Mouse (Mus musculus) lung, postnatal 0 days (tissue): ENCODE results near the gene Paxbp1. TPM values are rescaled to one million over a fixed set of nuclear protein-coding genes. Genes with fewer than 3 reads are reported as not detected.
A peak's percentile ranks its signal among the peaks of the same experiment; 100 is the strongest.

ENCODE experiments used
- ATAC-seq: fragments of 200-750 bp; cut with Nextera tagmentation; 2 replicates; pipeline ENCODE4 v1.8.0; 2017; ENCODE audit warnings: moderate library complexity
- DNase-seq: peaks from one replicate; pipeline ENCODE4 v3.0.0-alpha.2; 2016; ENCODE audit warnings: low spot score
- H3K27ac ChIP-seq: fragments of 300-500 bp; sonication (generic); 2 replicates; pipeline ENCODE4 v1.5.1; 2014; ENCODE audit warnings: antibody characterized with exemption, mild to moderate bottlenecking, low read length, mixed read lengths
- H3K27me3 ChIP-seq: fragments of 300-500 bp; sonication (generic); replicated peaks from 2 replicates; pipeline ENCODE4 v1.6.1; 2014; ENCODE audit warnings: low read length, mixed read lengths; ENCODE audit not compliant: insufficient read depth
- H3K36me3 ChIP-seq: fragments of 300-500 bp; sonication (generic); 2 replicates; pipeline ENCODE4 v1.6.1; 2014; ENCODE audit warnings: low read length, mixed read lengths; ENCODE audit not compliant: insufficient read depth
- H3K4me1 ChIP-seq: fragments of 300-500 bp; sonication (generic); 2 replicates; pipeline ENCODE4 v1.6.1; 2014; ENCODE audit warnings: antibody characterized with exemption, low read depth, low read length, mixed read lengths; ENCODE audit not compliant: insufficient read depth
- H3K4me2 ChIP-seq: fragments of 300-500 bp; sonication (generic); replicated peaks from 2 replicates; pipeline ENCODE4 v1.6.1; 2014; ENCODE audit warnings: low read depth, mild to moderate bottlenecking, low read length, moderate library complexity, mixed read lengths
- H3K4me3 ChIP-seq: fragments of 300-500 bp; sonication (generic); 2 replicates; pipeline ENCODE4 v1.5.1; 2014; ENCODE audit warnings: low read depth, low read length
- H3K9ac ChIP-seq: fragments of 300-500 bp; sonication (generic); replicated peaks from 2 replicates; pipeline ENCODE4 v1.6.1; 2014; ENCODE audit warnings: low read depth, mild to moderate bottlenecking
- H3K9me3 ChIP-seq: fragments of 300-500 bp; sonication (generic); 2 replicates; pipeline ENCODE4 v1.6.1; 2016; ENCODE audit warnings: low read length, mixed read lengths
- CTCF ChIP-seq: IDR thresholded peaks from 2 replicates; pipeline ENCODE4 v1.5.1; 2016; ENCODE audit warnings: antibody characterized with exemption, mild to moderate bottlenecking
- EP300 ChIP-seq: IDR thresholded peaks from 2 replicates; pipeline ENCODE4 v1.6.1; 2016; ENCODE audit warnings: antibody characterized with exemption, mild to moderate bottlenecking, control low read depth
- WGBS: fragments of 180-500 bp; shearing (Covaris S2); extraction: QIAGEN DNeasy Blood & Tissue Kit; methylation state at CpG from one replicate; pipeline ENCODE4 v1.1.7; 2014; 5-methylcytosine and 5-hydroxymethylcytosine counted together
- polyA plus RNA-seq: library from polyadenylated mRNA; unstranded; fragments of >200 nt; fragmentation: Nextera tagmentation; extraction: Ambion mirVana; gene quantifications from 2 replicates; pipeline ENCODE4 v1.2.1, GENCODE M21; 2015

Paxbp1 gene
- polyA plus RNA-seq, 1 experiment from 2014 or later, result 20.3 TPM

DNA sequence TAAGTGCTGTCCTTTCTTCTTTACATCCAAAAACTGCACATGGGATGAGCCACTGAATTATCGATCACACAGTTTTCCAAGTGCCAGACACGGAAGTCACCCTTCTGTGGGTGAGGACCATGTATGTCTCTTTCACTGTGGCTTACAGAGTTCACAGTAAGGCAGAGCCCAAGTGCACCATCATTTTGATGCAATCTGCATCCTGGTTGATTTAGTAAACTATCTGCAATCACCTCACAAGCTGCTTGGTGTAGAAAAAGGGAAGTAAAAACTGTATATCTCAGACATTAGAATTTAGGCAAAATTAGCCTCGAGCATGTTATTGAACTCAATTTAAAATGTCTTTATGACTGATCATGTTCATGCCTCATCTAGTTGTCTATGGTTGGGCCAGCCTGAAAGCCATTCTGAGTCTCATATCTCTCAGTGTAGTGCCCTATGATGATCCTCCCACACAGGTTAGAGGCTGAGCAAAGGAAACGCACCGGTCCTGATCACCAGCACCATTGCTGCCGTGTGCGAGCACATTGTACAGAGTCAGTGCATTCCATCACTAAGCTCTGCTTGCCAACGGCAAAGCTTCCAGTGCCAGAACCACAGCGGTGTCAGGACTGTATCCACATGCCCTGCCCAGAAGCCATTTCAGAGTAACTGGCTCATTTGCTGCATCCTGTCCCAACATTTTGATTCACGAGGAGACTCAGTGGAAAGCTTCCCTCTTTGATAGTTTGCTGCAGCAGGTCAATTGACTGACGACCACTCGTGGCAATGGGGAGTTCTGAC lies 20.4 kb upstream of the Paxbp1 start:
- TF ChIP-seq EP300, result no peak
- TF ChIP-seq CTCF, result no peak
- H3K36me3 ChIP-seq, result no peaks in the 10 kb centered on the region
- H3K27me3 ChIP-seq, result no peaks in the 10 kb centered on the region
- WGBS, result 79% methylated on average over 12 of the region's 12 CpGs
- no peaks in the 10 kb centered on the region for H3K9me3 ChIP-seq
- H3K4me2 ChIP-seq, result no peak overlapping the region
- H3K4me3 ChIP-seq, result no peak overlapping the region
- ATAC-seq (no peak), DNase-seq (no peak)
- H3K9ac ChIP-seq, result no peak overlapping the region
- H3K27ac ChIP-seq, result no peak overlapping the region
- H3K4me1 ChIP-seq, result no peaks in the 10 kb centered on the region

DNA sequence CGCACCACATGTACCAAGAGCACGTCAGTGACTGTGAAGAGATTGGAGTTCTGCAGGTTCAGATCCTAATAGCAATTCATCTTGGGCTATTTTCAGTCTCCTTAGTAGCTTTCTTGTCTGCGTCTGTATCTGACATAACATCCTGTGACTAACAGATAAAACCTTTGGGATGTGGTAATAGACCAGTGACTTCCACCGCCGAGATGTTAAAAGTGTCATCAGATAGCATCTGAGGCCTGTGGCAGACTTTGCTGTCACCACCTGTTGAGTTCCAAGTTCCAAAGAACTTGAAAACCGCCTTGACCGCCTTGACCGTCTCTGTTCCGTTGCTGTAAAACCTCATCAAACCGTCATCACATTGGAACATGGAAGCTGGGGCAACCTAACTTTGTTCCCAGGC lies 19.4 kb upstream of the Paxbp1 start:
- ATAC-seq (no peak), DNase-seq (no peak)
- Histone ChIP-seq H3K9ac (no peak overlapping the region), H3K4me2 (no peak overlapping the region), H3K4me3 (no peak overlapping the region), H3K27me3 (no peaks in the 10 kb centered on the region), H3K4me1 (no peaks in the 10 kb centered on the region), H3K36me3 (no peaks in the 10 kb centered on the region), H3K27ac (no peak overlapping the region), H3K9me3 (no peaks in the 10 kb centered on the region)
- TF ChIP-seq CTCF, result no peak
- no peak for TF ChIP-seq EP300
- 89% methylated on average over 10 of the region's 10 CpGs for WGBS

DNA sequence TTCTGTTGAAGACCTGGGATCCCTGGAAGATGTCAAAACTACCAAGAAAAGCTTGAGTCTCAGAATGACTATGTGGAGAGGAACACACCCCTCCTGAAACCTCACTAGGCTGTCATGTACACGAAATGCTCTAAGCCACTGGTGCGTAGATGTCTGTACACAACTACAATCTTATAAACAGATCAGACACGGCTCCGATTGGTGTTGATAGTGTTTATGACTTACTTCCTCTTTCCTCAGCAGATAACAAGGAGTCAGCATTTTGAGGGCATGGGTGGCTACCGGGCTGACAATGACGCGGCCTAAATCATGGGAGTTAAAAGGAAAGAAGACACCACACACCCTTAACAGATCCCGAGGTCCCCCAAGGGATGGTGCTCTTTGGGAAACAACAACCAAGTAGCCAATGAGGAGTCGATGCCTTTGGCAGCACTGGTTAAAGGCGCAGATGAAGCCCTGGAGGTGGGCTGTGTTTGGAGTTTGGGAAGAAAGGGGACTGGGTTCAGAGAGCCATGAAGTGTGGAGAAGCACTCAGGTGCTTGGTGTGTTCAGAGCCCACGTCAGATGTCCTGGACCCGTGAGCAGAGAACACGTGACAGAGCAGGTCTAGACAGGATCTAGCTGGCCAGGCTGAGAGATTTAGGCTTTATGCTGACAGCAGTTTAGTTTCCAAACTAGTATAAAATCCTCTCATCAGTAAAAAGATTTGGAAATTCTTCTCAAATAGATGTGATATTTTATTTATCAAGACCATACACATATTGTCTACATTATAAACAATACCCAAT lies 17.4 kb upstream of the Paxbp1 start:
- Histone ChIP-seq H3K4me3 (no peak overlapping the region), H3K9me3 (no peaks in the 10 kb centered on the region), H3K27ac (no peak overlapping the region), H3K4me1 (no peaks in the 10 kb centered on the region), H3K9ac (no peak overlapping the region), H3K4me2 (no peak overlapping the region), H3K36me3 (no peaks in the 10 kb centered on the region), H3K27me3 (no peaks in the 10 kb centered on the region)
- TF ChIP-seq EP300, result no peak
- no peak for TF ChIP-seq CTCF
- whole genome bisulfite sequencing, result 57% methylated on average over 13 of the region's 13 CpGs
- DNase-seq (peak; percentile 51), ATAC-seq (peak; percentile 26; the same call in 1 of the 2 replicates)

DNA sequence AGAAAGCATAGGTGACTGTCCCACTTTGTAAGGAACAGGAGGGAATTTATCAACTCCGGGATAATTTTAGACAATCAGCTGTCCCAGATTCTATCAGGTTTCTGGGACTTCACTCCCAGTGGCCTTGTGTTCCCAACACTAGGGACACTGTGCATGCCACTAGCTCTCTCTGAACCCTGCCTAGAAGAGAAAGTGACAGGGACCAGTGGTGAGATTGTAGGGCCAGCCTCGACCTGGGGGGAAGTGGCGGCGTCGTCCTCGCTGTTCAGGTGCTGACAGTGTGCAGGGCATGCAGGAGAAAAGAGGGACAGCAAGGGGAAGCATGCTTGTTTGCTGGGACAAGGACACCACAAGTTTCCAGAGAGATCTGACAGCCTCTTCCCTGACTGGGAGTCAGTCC lies 13.4 kb upstream of the Paxbp1 start:
- no peaks in the 10 kb centered on the region for H3K27me3 ChIP-seq
- TF ChIP-seq CTCF, result no peak
- TF ChIP-seq EP300, result no peak
- WGBS, result 78% methylated on average over 6 of the region's 6 CpGs
- no peak for ATAC-seq
- H3K4me3 ChIP-seq, result no peak overlapping the region
- H3K4me2 ChIP-seq, result no peak overlapping the region
- no peaks in the 10 kb centered on the region for H3K36me3 ChIP-seq
- no peaks in the 10 kb centered on the region for H3K9me3 ChIP-seq
- H3K27ac ChIP-seq, result no peak overlapping the region
- no peak overlapping the region for H3K9ac ChIP-seq
- no peak for DNase-seq
- no peaks in the 10 kb centered on the region for H3K4me1 ChIP-seq

DNA sequence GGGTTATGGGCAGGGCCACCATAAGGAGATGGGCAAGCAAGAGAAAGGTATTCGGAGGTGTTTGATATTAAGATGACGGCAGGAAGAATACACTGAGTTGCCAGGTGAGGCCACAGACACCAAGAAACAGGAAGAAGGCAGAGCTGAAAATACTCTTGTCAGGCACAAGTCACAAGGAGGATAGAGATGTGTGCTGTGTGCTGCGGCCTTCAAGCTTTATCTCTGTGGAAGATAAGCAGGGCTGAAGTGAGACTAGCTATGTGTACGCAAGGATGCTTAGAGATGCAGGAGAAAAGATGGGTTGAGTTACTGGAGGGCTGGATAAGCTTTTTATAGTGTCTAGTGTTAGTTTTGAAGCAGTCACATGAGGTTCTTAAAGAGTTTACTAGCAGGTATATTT lies 12.9 kb upstream of the Paxbp1 start:
- DNase-seq (no peak), ATAC-seq (no peak)
- 68% methylated on average over 4 of the region's 4 CpGs for WGBS
- Histone ChIP-seq H3K36me3 (no peaks in the 10 kb centered on the region), H3K27ac (no peak overlapping the region), H3K27me3 (no peaks in the 10 kb centered on the region), H3K9ac (no peak overlapping the region), H3K4me1 (no peaks in the 10 kb centered on the region), H3K4me3 (no peak overlapping the region), H3K4me2 (no peak overlapping the region), H3K9me3 (no peaks in the 10 kb centered on the region)
- TF ChIP-seq EP300, result no peak
- no peak for TF ChIP-seq CTCF

DNA sequence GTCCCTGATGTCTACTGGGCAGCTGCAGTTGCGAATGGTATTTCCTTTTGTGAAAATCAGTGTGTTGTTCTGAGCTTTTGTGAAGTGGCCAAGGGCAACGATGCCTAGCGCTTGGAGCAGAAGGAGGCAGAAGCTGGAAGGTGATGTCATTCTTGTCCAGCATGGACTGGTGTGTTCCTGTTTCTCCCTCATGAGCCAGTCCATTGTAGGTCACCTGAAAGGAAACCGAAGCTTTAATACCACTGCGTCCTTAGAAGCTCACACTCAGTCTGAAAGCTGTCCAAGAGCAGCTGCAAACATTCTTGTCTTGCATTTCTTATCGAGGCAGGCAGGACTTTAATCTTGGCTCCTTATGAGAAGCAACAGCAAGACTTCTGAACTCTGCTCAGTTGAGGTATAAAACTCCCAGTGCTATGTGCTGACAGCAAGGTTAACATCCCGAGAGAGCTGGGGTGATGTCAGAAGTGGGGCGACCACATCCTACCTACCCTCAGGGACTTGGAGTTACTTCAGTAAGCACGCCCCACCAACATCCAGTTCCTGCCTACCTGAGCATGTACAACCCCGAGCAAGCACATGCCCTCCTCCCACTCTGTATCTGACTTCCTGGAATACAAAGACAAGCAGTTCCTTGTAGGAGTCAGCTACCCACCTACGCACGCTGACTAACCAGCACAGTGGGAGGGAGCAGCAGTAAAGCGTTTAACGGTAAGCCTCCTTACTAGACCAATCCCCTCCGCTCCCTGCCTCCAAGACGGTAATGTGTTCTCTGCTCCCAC lies 11.9 kb upstream of the Paxbp1 start:
- WGBS, result 39% methylated on average over 16 of the region's 16 CpGs

More for the DNA sequence above, 11.9 kb upstream of the Paxbp1 start:
- Histone ChIP-seq H3K27me3 (no peaks in the 10 kb centered on the region), H3K9ac (no peak overlapping the region), H3K4me1 (no peaks in the 10 kb centered on the region), H3K36me3 (no peaks in the 10 kb centered on the region), H3K4me2 (no peak overlapping the region), H3K27ac (no peak overlapping the region), H3K9me3 (no peaks in the 10 kb centered on the region), H3K4me3 (no peak overlapping the region)
- TF ChIP-seq CTCF (no peak), EP300 (no peak)
- DNase-seq (peak; percentile 44), ATAC-seq (peak; percentile 58)
